Mouse (Mus musculus): ENCODE measurements around the gene St8sia1. TPM values are rescaled to one million over a fixed set of nuclear protein-coding genes. Genes with fewer than 3 reads are reported as not detected.
"Not testable (repeated sequence)": the region's sequence is repeated elsewhere in the genome, so short reads cannot be mapped to it uniquely, and the experiment has no call there.

Gene St8sia1
- polyA plus RNA-seq (2012; rRNA removed), result 1.9 and 2.5 TPM in 2 replicates

GRCm38 (mm10) chr6:142964076-142964530, at the start of gene St8sia1:
Gene St8sia1, minus strand, starts transcription at chr6:142964452.
- TF ChIP-seq CTCF (IDR thresholded peaks at IDR 0.05; ENCODE audit: extremely low read depth, insufficient read depth, insufficient read length, insufficient replicate concordance) (no peak), POLR2A (IDR thresholded peaks at IDR 0.05; ENCODE audit: low read depth, low read length) (no peak)
- no peaks in the 10 kb centered on the region for H3K36me3 ChIP-seq (ENCODE audit: control insufficient read depth, insufficient read depth, low read length)
- H3K27ac ChIP-seq (ENCODE audit: insufficient read depth, low read length), result peak within 1 kb of the TSS; percentile 51
- H3K27me3 ChIP-seq (ENCODE audit: control insufficient read depth, insufficient read depth, low read length), result peaks cover 11% of the 10 kb centered on the region
- WGBS, result 2% methylated on average over 45 of the region's 45 CpGs
- peak within 1 kb of the TSS; percentile 63 for H3K4me3 ChIP-seq (ENCODE audit: extremely low read depth, insufficient read depth, insufficient read length)
- DNase-seq (ENCODE audit: low read depth in 1 of 2, low spot score in 2 of 2), result no peak
- peaks cover 2% of the 10 kb centered on the region for H3K4me1 ChIP-seq (ENCODE audit: control insufficient read depth, insufficient read depth, insufficient read length)

DNA sequence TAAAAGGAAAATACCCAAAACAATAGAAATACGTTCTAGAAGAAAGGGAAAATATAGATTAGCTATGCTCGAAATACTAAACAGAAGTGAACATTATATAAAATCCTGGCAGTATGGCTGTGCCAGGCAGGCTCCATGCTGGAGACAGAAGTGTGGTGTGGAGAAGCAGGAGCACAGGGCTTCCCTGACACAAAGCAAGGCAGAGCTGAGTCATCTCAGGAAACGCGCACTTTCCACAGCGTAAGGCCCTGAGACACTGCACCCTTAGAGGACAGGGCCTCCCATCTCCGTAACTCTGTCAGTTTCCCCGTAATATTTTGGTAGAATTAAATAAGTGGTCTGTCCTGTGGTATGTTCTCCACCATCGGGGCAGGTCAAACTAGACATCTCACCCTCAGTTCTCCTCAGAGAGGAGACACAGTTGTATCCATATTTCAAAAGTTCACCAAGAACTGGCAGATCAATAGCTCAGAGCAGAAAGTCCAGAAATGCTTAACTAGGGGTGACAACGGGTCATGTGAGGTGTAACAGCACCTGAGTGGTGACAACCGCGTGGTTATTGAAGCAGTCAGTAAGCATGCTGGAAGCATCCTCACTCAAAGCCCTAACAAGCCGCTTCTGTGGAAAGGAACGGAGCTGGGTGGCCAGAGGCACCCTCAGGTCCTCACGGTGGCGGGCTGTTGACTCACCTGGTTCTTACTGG, 48.4 kb upstream of the St8sia1 start:
- no peak overlapping the region for H3K27ac ChIP-seq (ENCODE audit: insufficient read depth, low read length)
- no peak for TF ChIP-seq POLR2A (IDR thresholded peaks at IDR 0.05; ENCODE audit: low read depth, low read length)
- TF ChIP-seq CTCF (IDR thresholded peaks at IDR 0.05; ENCODE audit: extremely low read depth, insufficient read depth, insufficient read length, insufficient replicate concordance), result no peak
- DNase-seq (ENCODE audit: low read depth in 1 of 2, low spot score in 2 of 2), result no peak
- 92% methylated on average over 15 of the region's 15 CpGs for WGBS
- H3K4me3 ChIP-seq (ENCODE audit: extremely low read depth, insufficient read depth, insufficient read length), result no peak overlapping the region
- H3K27me3 ChIP-seq (ENCODE audit: control insufficient read depth, insufficient read depth, low read length), result no peaks in the 10 kb centered on the region
- peaks cover 23% of the 10 kb centered on the region for H3K36me3 ChIP-seq (ENCODE audit: control insufficient read depth, insufficient read depth, low read length)
- H3K4me1 ChIP-seq (ENCODE audit: control insufficient read depth, insufficient read depth, insufficient read length), result no peaks in the 10 kb centered on the region

GRCm38 (mm10) chr6:143008865-143009264, 44.6 kb upstream of the St8sia1 start:
- Histone ChIP-seq H3K27me3 (ENCODE audit: control insufficient read depth, insufficient read depth, low read length) (no peaks in the 10 kb centered on the region), H3K36me3 (ENCODE audit: control insufficient read depth, insufficient read depth, low read length) (peaks cover 18% of the 10 kb centered on the region), H3K4me3 (ENCODE audit: extremely low read depth, insufficient read depth, insufficient read length) (no peak overlapping the region), H3K27ac (ENCODE audit: insufficient read depth, low read length) (no peak overlapping the region), H3K4me1 (ENCODE audit: control insufficient read depth, insufficient read depth, insufficient read length) (no peaks in the 10 kb centered on the region)
- no peak for TF ChIP-seq CTCF (IDR thresholded peaks at IDR 0.05; ENCODE audit: extremely low read depth, insufficient read depth, insufficient read length, insufficient replicate concordance)
- DNase-seq (ENCODE audit: low read depth in 1 of 2, low spot score in 2 of 2), result no peak
- 88% methylated on average over 5 of the region's 5 CpGs for WGBS

- H3K27ac ChIP-seq (ENCODE audit: insufficient read depth, low read length); H3K36me3 ChIP-seq (ENCODE audit: control insufficient read depth, insufficient read depth, low read length); H3K4me1 ChIP-seq (ENCODE audit: control insufficient read depth, insufficient read depth, insufficient read length); H3K4me3 ChIP-seq (ENCODE audit: extremely low read depth, insufficient read depth, insufficient read length); DNase-seq (ENCODE audit: low read depth in 1 of 2, low spot score in 2 of 2); H3K27me3 ChIP-seq (ENCODE audit: control insufficient read depth, insufficient read depth, low read length): not testable (repeated sequence)
- 91% methylated on average over 9 of the region's 9 CpGs for WGBS
Measured at GRCm38 (mm10) chr6:143005209-143005608, 41.0 kb upstream of the St8sia1 start.

DNA sequence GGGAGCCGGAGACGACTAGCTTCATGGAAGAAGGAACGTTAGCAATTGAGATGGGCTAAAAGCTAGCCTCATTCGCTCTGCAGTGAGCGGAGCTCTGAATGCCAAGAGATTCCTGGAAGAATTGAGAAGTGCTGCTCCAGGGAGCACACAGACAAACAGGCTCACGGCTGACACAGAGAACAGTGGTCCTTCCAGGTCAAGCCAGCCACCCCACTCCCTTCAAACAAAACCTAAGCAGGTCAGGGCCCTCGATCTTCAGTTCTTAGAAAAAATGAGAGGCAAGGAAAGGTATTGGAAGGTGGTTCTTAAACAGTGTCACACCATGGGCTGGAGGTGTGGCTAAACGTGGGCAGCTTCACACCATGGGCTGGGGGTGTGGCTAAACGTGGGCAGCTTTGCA, 40.5 kb upstream of the St8sia1 start:
- WGBS, result 83% methylated on average over 9 of the region's 9 CpGs
- H3K4me3 ChIP-seq (ENCODE audit: extremely low read depth, insufficient read depth, insufficient read length), result no peak overlapping the region
- no peak for DNase-seq (ENCODE audit: low read depth in 1 of 2, low spot score in 2 of 2)
- TF ChIP-seq POLR2A (IDR thresholded peaks at IDR 0.05; ENCODE audit: low read depth, low read length) (no peak), CTCF (IDR thresholded peaks at IDR 0.05; ENCODE audit: extremely low read depth, insufficient read depth, insufficient read length, insufficient replicate concordance) (no peak)
- no peak overlapping the region for H3K27ac ChIP-seq (ENCODE audit: insufficient read depth, low read length)
- H3K36me3 ChIP-seq (ENCODE audit: control insufficient read depth, insufficient read depth, low read length), result no peaks in the 10 kb centered on the region
- no peaks in the 10 kb centered on the region for H3K27me3 ChIP-seq (ENCODE audit: control insufficient read depth, insufficient read depth, low read length)
- H3K4me1 ChIP-seq (ENCODE audit: control insufficient read depth, insufficient read depth, insufficient read length), result no peaks in the 10 kb centered on the region

GRCm38 (mm10) chr6:142998221-142998999, 34.2 kb upstream of the St8sia1 start:
- 68% methylated on average over 12 of the region's 12 CpGs for WGBS
- H3K4me1 ChIP-seq (ENCODE audit: control insufficient read depth, insufficient read depth, insufficient read length), result no peaks in the 10 kb centered on the region
- no peak for TF ChIP-seq POLR2A (IDR thresholded peaks at IDR 0.05; ENCODE audit: low read depth, low read length)
- TF ChIP-seq CTCF (IDR thresholded peaks at IDR 0.05; ENCODE audit: extremely low read depth, insufficient read depth, insufficient read length, insufficient replicate concordance), result no peak
- H3K27me3 ChIP-seq (ENCODE audit: control insufficient read depth, insufficient read depth, low read length), result no peaks in the 10 kb centered on the region
- H3K27ac ChIP-seq (ENCODE audit: insufficient read depth, low read length), result no peak overlapping the region
- H3K4me3 ChIP-seq (ENCODE audit: extremely low read depth, insufficient read depth, insufficient read length), result no peak overlapping the region
- no peak for DNase-seq (ENCODE audit: low read depth in 1 of 2, low spot score in 2 of 2)
- H3K36me3 ChIP-seq (ENCODE audit: control insufficient read depth, insufficient read depth, low read length), result no peaks in the 10 kb centered on the region

DNA sequence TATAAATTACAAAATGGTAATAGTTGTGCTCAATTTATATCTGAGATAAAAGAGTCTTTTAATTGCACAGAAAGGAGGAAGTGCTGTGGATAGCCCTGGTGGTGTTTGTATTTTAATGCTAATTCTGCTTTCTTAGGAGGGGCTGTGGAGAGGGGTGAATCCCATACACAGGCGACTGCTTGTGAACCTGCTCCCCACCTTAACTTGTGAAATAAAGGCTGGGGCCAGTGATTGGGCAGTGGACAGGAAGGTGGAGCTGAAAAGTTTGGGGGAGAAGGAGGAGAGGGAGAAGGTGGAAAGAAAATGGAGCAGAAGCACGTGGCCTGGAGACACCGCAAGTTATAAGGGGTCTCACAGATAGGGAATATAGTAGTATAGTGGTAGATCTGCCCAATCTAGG, 32.6 kb upstream of the St8sia1 start:
- H3K27me3 ChIP-seq (ENCODE audit: control insufficient read depth, insufficient read depth, low read length), result no peaks in the 10 kb centered on the region
- TF ChIP-seq POLR2A (IDR thresholded peaks at IDR 0.05; ENCODE audit: low read depth, low read length), result no peak
- TF ChIP-seq CTCF (IDR thresholded peaks at IDR 0.05; ENCODE audit: extremely low read depth, insufficient read depth, insufficient read length, insufficient replicate concordance), result no peak

More for the DNA sequence above, 32.6 kb upstream of the St8sia1 start:
- H3K36me3 ChIP-seq (ENCODE audit: control insufficient read depth, insufficient read depth, low read length), result no peaks in the 10 kb centered on the region
- no peak overlapping the region for H3K4me3 ChIP-seq (ENCODE audit: extremely low read depth, insufficient read depth, insufficient read length)
- WGBS, result 88% methylated on average over 3 of the region's 3 CpGs
- no peak for DNase-seq (ENCODE audit: low read depth in 1 of 2, low spot score in 2 of 2)
- H3K4me1 ChIP-seq (ENCODE audit: control insufficient read depth, insufficient read depth, insufficient read length), result no peaks in the 10 kb centered on the region
- H3K27ac ChIP-seq (ENCODE audit: insufficient read depth, low read length), result no peak overlapping the region

Measured in spleen, adult 2 months (tissue).